Mouse (Mus musculus): Measurements from ENCODE around the gene Prkce.

GRCm38 (mm10) chr17:86592991-86593586 is 425.5 kb downstream of the Prkce start:
- TF ChIP-seq MAFK (IDR thresholded peaks at IDR 0.05; ENCODE audit: insufficient read depth, low read depth, low read length) (no peak), ZC3H11A (IDR thresholded peaks at IDR 0.05; ENCODE audit: borderline replicate concordance, low read depth, low read length) (no peak), ZNF384 (IDR thresholded peaks at IDR 0.05; ENCODE audit: low read depth, low read length) (no peak)
